Mouse (Mus musculus) liver, embryonic 14.5 days (tissue): ENCODE data around the gene Mfsd10. TPM values are rescaled to one million over a fixed set of nuclear protein-coding genes. Genes with fewer than 3 reads are reported as not detected.

Source experiments
- ATAC-seq: fragments of 200-750 bp; cut with Nextera tagmentation; 2 replicates; pipeline ENCODE4 v1.8.0; 2017; ENCODE audit warnings: moderate number of reproducible peaks, mild to moderate bottlenecking, moderate library complexity; ENCODE audit not compliant: insufficient read depth
- DNase-seq, 3 experiments: peaks; one replicate each; pipeline ENCODE4 v3.0.0-alpha.2; 2012 to 2013; ENCODE audit warnings: low read depth in 3 of 3, low spot score in 3 of 3
- H3K27ac ChIP-seq: fragments of 300-500 bp; sonication (generic); 2 replicates; pipeline ENCODE4 v1.5.1; 2014; ENCODE audit warnings: moderate library complexity, mild to moderate bottlenecking, control low read depth, inconsistent platforms
- H3K27me3 ChIP-seq: fragments of 300-500 bp; sonication (generic); 2 replicates; pipeline ENCODE4 v1.6.1; 2014; ENCODE audit warnings: mild to moderate bottlenecking, low read length, moderate library complexity; ENCODE audit not compliant: control insufficient read depth, insufficient read depth
- H3K36me3 ChIP-seq: fragments of 300-500 bp; sonication (generic); replicated peaks from 2 replicates; pipeline ENCODE4 v1.6.1; 2014; ENCODE audit warnings: low read depth; ENCODE audit not compliant: control insufficient read depth, insufficient read depth
- H3K4me1 ChIP-seq, 2 experiments: fragments of 200-500 bp in 1 of 2; fragments of 300-500 bp in 1 of 2; sonication (generic) in 1 of 2; replicated peaks; 2 replicates each; pipeline ENCODE4 v1.6.1; 2012 to 2014; ENCODE audit warnings: antibody characterized with exemption in 1 of 2, inconsistent platforms in 1 of 2, low read length in 1 of 2; ENCODE audit not compliant: control insufficient read depth in 2 of 2, insufficient read depth in 2 of 2
- H3K4me2 ChIP-seq: fragments of 300-500 bp; sonication (generic); 2 replicates; pipeline ENCODE4 v1.6.1; 2014; ENCODE audit warnings: low read depth, mild to moderate bottlenecking, control low read depth, moderate library complexity
- H3K4me3 ChIP-seq, 2 experiments: fragments of 200-500 bp in 1 of 2; fragments of 300-500 bp in 1 of 2; sonication (generic) in 1 of 2; 2 replicates each; pipeline ENCODE4 v1.5.1; 2012 to 2014; ENCODE audit warnings: low read depth in 2 of 2, low read length in 2 of 2, mild to moderate bottlenecking in 2 of 2, control low read depth in 1 of 2, inconsistent platforms in 1 of 2, moderate library complexity in 1 of 2; ENCODE audit not compliant: insufficient read depth in 1 of 2
- H3K9ac ChIP-seq: fragments of 300-500 bp; sonication (generic); replicated peaks from 2 replicates; pipeline ENCODE4 v1.6.1; 2014; ENCODE audit warnings: mild to moderate bottlenecking, control low read depth, moderate library complexity
- H3K9me3 ChIP-seq: fragments of 300-500 bp; sonication (generic); 2 replicates; pipeline ENCODE4 v1.6.1; 2016; ENCODE audit warnings: low read length, mixed read lengths; ENCODE audit not compliant: control insufficient read depth
- CTCF ChIP-seq: IDR thresholded peaks from 2 replicates; pipeline ENCODE4 v1.5.1; 2016; ENCODE audit warnings: antibody characterized with exemption, low read depth, control low read depth
- EP300 ChIP-seq: IDR thresholded peaks from 2 replicates; pipeline ENCODE4 v1.6.1; 2016; ENCODE audit warnings: antibody characterized with exemption, low read depth
- WGBS: fragments of 180-500 bp; shearing (Covaris S2); extraction: QIAGEN DNeasy Blood & Tissue Kit; methylation state at CpG from one replicate; pipeline ENCODE4 v1.1.7; 2014; ENCODE audit not compliant: insufficient replicate concordance; 5-methylcytosine and 5-hydroxymethylcytosine counted together
- polyA plus RNA-seq, 2 experiments: library from polyadenylated mRNA; depleted of rRNA in 1 of 2; stranded (reverse) in 1 of 2; unstranded in 1 of 2; fragments of >200 nt; fragmentation: Nextera tagmentation in 1 of 2; extraction: Ambion mirVana in 1 of 2; gene quantifications; 2 replicates each; pipeline versions ENCODE4 v1.2.1 to v1.2.3; 2012 to 2014

The Mfsd10 gene
- polyA plus RNA-seq, 2 experiments = 33.1 to 53.6 TPM

DNA sequence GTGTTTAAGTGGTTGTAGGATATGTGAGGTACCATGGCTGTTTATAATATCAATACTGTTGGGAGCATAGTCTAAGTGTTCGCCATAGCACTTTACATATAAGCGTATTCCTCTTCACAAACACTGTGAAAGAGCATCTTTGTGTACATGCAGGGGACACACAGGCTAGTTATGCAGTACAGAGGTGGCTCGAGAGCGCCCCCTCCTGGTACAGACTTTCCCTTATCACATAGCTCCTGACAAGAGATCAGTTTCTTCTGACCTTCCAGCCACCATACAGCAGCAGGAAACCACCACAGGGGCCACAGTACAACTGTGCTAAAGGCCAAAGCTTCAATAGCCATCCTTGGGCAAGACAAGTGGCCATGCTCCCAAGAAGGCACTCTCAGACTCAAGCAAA is 10.6 kb upstream of the Mfsd10 start:
- Histone ChIP-seq H3K4me3 (no peak overlapping the region), H3K36me3 (peaks cover 74% of the 10 kb centered on the region), H3K4me2 (no peak overlapping the region), H3K9ac (no peak overlapping the region), H3K4me1 (no peaks in the 10 kb centered on the region), H3K9me3 (no peaks in the 10 kb centered on the region), H3K27ac (no peak overlapping the region), H3K27me3 (no peaks in the 10 kb centered on the region)
- peak; percentile 92 for TF ChIP-seq CTCF
- TF ChIP-seq EP300 = no peak
- ATAC-seq (peak; percentile 65; the same call in 1 of the 2 replicates), DNase-seq (peak in 2 of 3 experiments; percentile 55 to 57)
- WGBS = 43% methylated on average over 4 of the region's 4 CpGs

GRCm38 (mm10) chr5:34642932-34643331 is 5.9 kb upstream of the Mfsd10 start:
- Histone ChIP-seq H3K9me3 (no peaks in the 10 kb centered on the region), H3K4me3 (no peak overlapping the region), H3K4me2 (no peak overlapping the region), H3K27ac (no peak overlapping the region), H3K4me1 (no peaks in the 10 kb centered on the region), H3K36me3 (peaks cover 46% of the 10 kb centered on the region), H3K9ac (no peak overlapping the region), H3K27me3 (no peaks in the 10 kb centered on the region)
- WGBS = 72% methylated on average over 5 of the region's 5 CpGs
- TF ChIP-seq CTCF (peak; percentile 82), EP300 (no peak)
- ATAC-seq (peak; percentile 58), DNase-seq (peak in 1 of 3 experiments; percentile 41)

DNA sequence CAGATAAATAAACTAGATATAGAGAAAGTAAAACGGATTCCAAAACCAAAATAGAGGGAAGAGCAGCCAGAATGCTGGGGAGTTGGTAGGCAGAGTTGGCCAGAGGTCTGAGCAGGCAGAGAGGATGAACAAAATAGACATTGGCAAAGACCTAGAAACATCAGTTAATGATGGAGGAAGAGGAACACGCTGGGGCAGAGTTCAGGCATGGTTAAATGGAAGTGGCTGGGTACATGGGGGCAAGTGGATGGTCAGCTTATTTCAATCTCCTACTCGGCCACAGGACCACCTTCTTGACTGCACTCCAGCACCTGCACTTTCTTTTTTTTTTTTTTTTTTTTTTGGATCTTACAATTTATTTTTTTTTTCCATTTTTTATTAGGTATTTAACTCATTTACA is 5.0 kb upstream of the Mfsd10 start:
- no peak for DNase-seq
- H3K4me3 ChIP-seq = no peak overlapping the region
- ATAC-seq = no peak
- H3K27ac ChIP-seq = no peak overlapping the region
- WGBS = 65% methylated on average over 3 of the region's 3 CpGs
- TF ChIP-seq CTCF (no peak), EP300 (no peak)
- H3K4me1 ChIP-seq = peaks cover 0 to 7% of the 10 kb centered on the region in 2 experiments; a peak in 3 of 4 replicates
- H3K27me3 ChIP-seq = no peaks in the 10 kb centered on the region
- no peaks in the 10 kb centered on the region for H3K9me3 ChIP-seq
- H3K4me2 ChIP-seq = no peak overlapping the region
- peaks cover 41% of the 10 kb centered on the region for H3K36me3 ChIP-seq
- H3K9ac ChIP-seq = no peak overlapping the region

- WGBS = 58% methylated on average over 7 of the region's 7 CpGs
Measured at GRCm38 (mm10) chr5:34637591-34638156, 662 bp upstream of the Mfsd10 start.

DNA sequence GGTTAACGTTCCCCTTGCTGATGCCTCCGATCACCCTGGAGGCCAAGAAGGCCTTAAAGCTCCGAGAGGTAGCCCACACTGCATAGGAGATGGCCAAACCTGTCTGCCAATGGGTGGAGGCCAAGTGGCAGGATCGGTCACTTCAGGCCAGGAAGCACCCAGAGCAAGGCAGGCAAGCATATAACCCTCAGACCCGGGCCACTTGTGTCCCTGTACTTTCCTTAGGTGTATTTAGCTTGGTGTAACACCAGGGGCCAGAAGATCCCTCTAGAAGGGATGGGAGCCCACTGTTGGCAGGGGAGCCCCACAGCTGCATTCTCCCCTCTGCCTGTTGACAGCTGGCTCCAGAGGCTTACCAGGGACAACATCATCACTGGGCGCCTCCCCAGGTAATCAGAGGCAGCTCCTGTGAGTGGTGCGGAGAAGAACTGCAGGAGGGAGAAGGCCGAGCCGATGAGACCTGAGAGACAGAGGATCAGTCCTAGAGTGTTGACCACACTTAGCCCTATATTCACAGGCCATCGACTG is 1.3 kb downstream of the Mfsd10 start:
- ATAC-seq (no peak), DNase-seq (no peak)
- H3K9me3 ChIP-seq = no peaks in the 10 kb centered on the region
- WGBS = 57% methylated on average over 10 of the region's 10 CpGs
- H3K4me1 ChIP-seq = peaks cover 14 to 25% of the 10 kb centered on the region in 2 experiments
- H3K9ac ChIP-seq = peak overlapping the region; percentile 75
- H3K4me2 ChIP-seq = peak overlapping the region; percentile 95
- peak overlapping the region; percentile 70 to 71 for H3K4me3 ChIP-seq
- no peaks in the 10 kb centered on the region for H3K27me3 ChIP-seq
- no peak for TF ChIP-seq EP300
- no peak for TF ChIP-seq CTCF
- peak overlapping the region; percentile 76 for H3K27ac ChIP-seq
- H3K36me3 ChIP-seq = peaks cover 56% of the 10 kb centered on the region

More at GRCm38 (mm10) chr5:34637591-34638156, 662 bp upstream of the Mfsd10 start:
- Histone ChIP-seq H3K9me3 (no peaks in the 10 kb centered on the region), H3K9ac (no peak overlapping the region), H3K4me1 (peaks cover 14 to 23% of the 10 kb centered on the region in 2 experiments), H3K27ac (no peak overlapping the region), H3K4me2 (peak overlapping the region; percentile 95), H3K27me3 (no peaks in the 10 kb centered on the region), H3K36me3 (peaks cover 42% of the 10 kb centered on the region), H3K4me3 (no peak overlapping the region)
- no peak for TF ChIP-seq CTCF
- ATAC-seq (no peak), DNase-seq (no peak)
